Mouse (Mus musculus) erythroblast, embryonic 14.5 days (primary cell): Measurements from ENCODE around the gene Lrrc23.

Experiments
- GATA1 ChIP-seq: IDR thresholded peaks from 2 replicates; pipeline ENCODE4 v1.6.1; 2012; ENCODE audit warnings: low read length, inconsistent platforms, mixed read lengths
- TAL1 ChIP-seq: IDR thresholded peaks from 3 replicates; pipeline ENCODE4 v1.6.1; 2012; ENCODE audit warnings: low read length, inconsistent platforms, mixed read lengths

GRCm38 (mm10) chr6:124759259-124759658 lies 20.3 kb downstream of the Lrrc23 start:
- TF ChIP-seq GATA1 (no peak), TAL1 (no peak)
